Mouse (Mus musculus): ENCODE measurements around the gene Fam53a.

GRCm38 (mm10) chr5:33606631-33607030, 22.8 kb downstream of the Fam53a start:
- TF ChIP-seq POLR2A (IDR thresholded peaks at IDR 0.05; ENCODE audit: insufficient read depth, low read length) (no peak), EP300 (IDR thresholded peaks at IDR 0.05; ENCODE audit: insufficient read depth, low read depth, low read length) (no peak), CTCF (IDR thresholded peaks at IDR 0.05; ENCODE audit: low read depth, low read length) (no peak)
